Mouse (Mus musculus) intestine, postnatal 0 days (tissue): ENCODE data around the gene AC134908.4. TPM values are rescaled to one million over a fixed set of nuclear protein-coding genes. Genes with fewer than 3 reads are reported as not detected.
"Not testable (repeated sequence)": the region's sequence is repeated elsewhere in the genome, so short reads cannot be mapped to it uniquely, and the experiment has no call there.

ENCODE experiments used
- ATAC-seq: fragments of 200-750 bp; cut with Nextera tagmentation; 2 replicates; pipeline ENCODE4 v1.8.0; 2017; ENCODE audit warnings: mild to moderate bottlenecking, moderate TSS enrichment, moderate library complexity
- H3K27ac ChIP-seq: fragments of 300-500 bp; sonication (generic); 2 replicates; pipeline ENCODE4 v1.5.1; 2014; ENCODE audit warnings: mild to moderate bottlenecking, low read depth, low read length, moderate library complexity
- H3K27me3 ChIP-seq: fragments of 300-500 bp; sonication (generic); replicated peaks from 2 replicates; pipeline ENCODE4 v1.6.1; 2014; ENCODE audit warnings: low read length, mixed read lengths; ENCODE audit not compliant: control insufficient read depth, insufficient read depth
- H3K36me3 ChIP-seq: fragments of 300-500 bp; sonication (generic); 2 replicates; pipeline ENCODE4 v1.6.1; 2014; ENCODE audit warnings: mild to moderate bottlenecking, moderate library complexity; ENCODE audit not compliant: control insufficient read depth, insufficient read depth
- H3K4me1 ChIP-seq: fragments of 300-500 bp; sonication (generic); replicated peaks from 2 replicates; pipeline ENCODE4 v1.6.1; 2014; ENCODE audit warnings: antibody characterized with exemption, low read length, mixed read lengths; ENCODE audit not compliant: control insufficient read depth, insufficient read depth
- H3K4me2 ChIP-seq: fragments of 300-500 bp; sonication (generic); replicated peaks from 2 replicates; pipeline ENCODE4 v1.6.1; 2014; ENCODE audit warnings: low read depth, mild to moderate bottlenecking, moderate library complexity
- H3K4me3 ChIP-seq: fragments of 300-500 bp; sonication (generic); 2 replicates; pipeline ENCODE4 v1.5.1; 2014; ENCODE audit warnings: low read depth, low read length
- H3K9ac ChIP-seq: fragments of 300-500 bp; sonication (generic); 2 replicates; pipeline ENCODE4 v1.6.1; 2014; ENCODE audit warnings: mild to moderate bottlenecking, low read depth, low read length
- H3K9me3 ChIP-seq: fragments of 300-500 bp; sonication (generic); 2 replicates; pipeline ENCODE4 v1.6.1; 2016; ENCODE audit warnings: mixed run types; ENCODE audit not compliant: control insufficient read depth
- CTCF ChIP-seq: sonication (generic); IDR thresholded peaks from 2 replicates; pipeline ENCODE4 v1.5.1; 2016; ENCODE audit warnings: low read depth, mild to moderate bottlenecking, control low read depth, antibody characterized with exemption, moderate library complexity
- WGBS: fragments of 180-500 bp; shearing (Covaris S2); extraction: QIAGEN DNeasy Blood & Tissue Kit; methylation state at CpG from one replicate; pipeline ENCODE4 v1.1.7; 2014; 5-methylcytosine and 5-hydroxymethylcytosine counted together
- microRNA-seq: library from miRNA; unstranded; fragments of <30 nt; microRNA quantifications from one replicate; pipeline ENCODE4, GENCODE M21; 2016
- polyA plus RNA-seq: library from polyadenylated mRNA; unstranded; fragments of >200 nt; fragmentation: Nextera tagmentation; extraction: Ambion mirVana; gene quantifications from 2 replicates; pipeline ENCODE4 v1.2.1, GENCODE M21; 2015

Gene AC134908.4
- polyA plus RNA-seq, 1 experiment from 2014 or later: not detected

GRCm38 (mm10) chr17:25749314-25749713, 46.1 kb downstream of the AC134908.4 start:
- Histone ChIP-seq H3K36me3 (no peaks in the 10 kb centered on the region), H3K4me2 (no peak overlapping the region), H3K4me1 (no peaks in the 10 kb centered on the region), H3K27me3 (no peaks in the 10 kb centered on the region), H3K9ac (no peak overlapping the region), H3K27ac (no peak overlapping the region), H3K9me3 (no peaks in the 10 kb centered on the region), H3K4me3 (no peak overlapping the region)
- TF ChIP-seq CTCF: no peak
- 85% methylated on average over 6 of the region's 6 CpGs for WGBS
- ATAC-seq: no peak

- no peaks in the 10 kb centered on the region for H3K27me3 ChIP-seq
- H3K4me3 ChIP-seq: no peak overlapping the region
- no peaks in the 10 kb centered on the region for H3K36me3 ChIP-seq
- WGBS: 92% methylated on average over 4 of the region's 4 CpGs
- no peak overlapping the region for H3K27ac ChIP-seq
- no peaks in the 10 kb centered on the region for H3K4me1 ChIP-seq
- H3K4me2 ChIP-seq: no peak overlapping the region
- no peak for ATAC-seq
- no peaks in the 10 kb centered on the region for H3K9me3 ChIP-seq
- no peak overlapping the region for H3K9ac ChIP-seq
- TF ChIP-seq CTCF: no peak
These were observed 47.2 kb downstream of the AC134908.4 start for GRCm38 (mm10) chr17:25748238-25748637.

DNA sequence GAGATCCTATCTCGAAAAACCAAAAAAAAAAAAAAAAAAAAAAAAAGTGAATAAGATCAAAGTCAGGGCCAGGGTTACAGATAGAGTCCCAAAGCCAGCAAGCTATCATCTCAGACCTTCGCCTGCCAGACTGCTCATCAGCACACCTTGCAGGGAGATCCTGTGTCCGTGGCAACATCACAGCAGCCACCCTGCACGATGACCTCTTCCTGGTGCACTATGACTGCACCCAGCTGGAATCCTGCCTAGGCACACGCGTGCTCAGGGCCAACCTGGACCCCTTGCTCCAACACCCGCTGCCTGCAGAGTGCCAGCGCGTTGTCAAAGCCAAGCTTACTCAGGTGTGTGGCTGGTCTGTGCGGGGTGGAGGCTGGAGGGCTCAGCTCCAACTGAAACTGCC, 51.1 kb downstream of the AC134908.4 start:
- Histone ChIP-seq H3K4me3 (no peak overlapping the region), H3K9ac (no peak overlapping the region), H3K27me3 (no peaks in the 10 kb centered on the region), H3K27ac (no peak overlapping the region), H3K36me3 (no peaks in the 10 kb centered on the region), H3K4me1 (no peaks in the 10 kb centered on the region), H3K4me2 (no peak overlapping the region), H3K9me3 (no peaks in the 10 kb centered on the region)
- 70% methylated on average over 10 of the region's 10 CpGs for WGBS
- no peak for ATAC-seq
- TF ChIP-seq CTCF: no peak

- Histone ChIP-seq H3K27ac (no peak overlapping the region), H3K9me3 (no peaks in the 10 kb centered on the region), H3K36me3 (no peaks in the 10 kb centered on the region), H3K27me3 (no peaks in the 10 kb centered on the region), H3K4me3 (no peak overlapping the region), H3K9ac (no peak overlapping the region), H3K4me2 (no peak overlapping the region), H3K4me1 (no peaks in the 10 kb centered on the region)
- no peak for TF ChIP-seq CTCF
- 87% methylated on average over 9 of the region's 9 CpGs for WGBS
- ATAC-seq: no peak
These were observed 51.6 kb downstream of the AC134908.4 start for GRCm38 (mm10) chr17:25743831-25744230.

- not testable (repeated sequence) for H3K27me3 ChIP-seq, H3K9me3 ChIP-seq
These were observed 54.0 kb downstream of the AC134908.4 start for GRCm38 (mm10) chr17:25741471-25741870.

More at GRCm38 (mm10) chr17:25741471-25741870, 54.0 kb downstream of the AC134908.4 start:
- not testable (repeated sequence) for H3K4me3 ChIP-seq, H3K27ac ChIP-seq, H3K4me1 ChIP-seq, H3K9ac ChIP-seq, H3K4me2 ChIP-seq, ATAC-seq, H3K36me3 ChIP-seq
- WGBS: 77% methylated on average over 12 of the region's 12 CpGs

Small RNA genes within 50 kb of the gene (microRNA-seq; reads per million reads assigned to microRNA genes)
- gene Gm25083 (not detected), gene Mir3082 (not detected), gene Mir6966 (not detected)

Other genes with a start within 250 kb of the AC134908.4 start
- 1.7 and 2.5 TPM in 2 replicates for gene Sox8, start 225.0 kb downstream of the AC134908.4 start, polyA plus RNA-seq
- 16.1 and 16.5 TPM in 2 replicates for gene Lmf1, start 216.6 kb downstream of the AC134908.4 start, polyA plus RNA-seq
- 0.92 and 0.95 TPM in 2 replicates for gene Gng13, start 78.5 kb downstream of the AC134908.4 start, polyA plus RNA-seq
- gene Chtf18, start 68.2 kb downstream of the AC134908.4 start, polyA plus RNA-seq: 4.3 and 6.1 TPM in 2 replicates
- 6.7 and 7.2 TPM in 2 replicates for gene Rpusd1, start 68.0 kb downstream of the AC134908.4 start, polyA plus RNA-seq
- gene Mslnl, start 59.6 kb downstream of the AC134908.4 start, polyA plus RNA-seq: not detected in 2 replicates
- 48.2 and 57.0 TPM in 2 replicates for gene Msln, start 41.3 kb downstream of the AC134908.4 start, polyA plus RNA-seq
- gene Narfl, start 21.9 kb downstream of the AC134908.4 start, polyA plus RNA-seq: 20.2 and 21.7 TPM in 2 replicates
- 28.2 and 31.4 TPM in 2 replicates for gene Haghl, start 10.0 kb downstream of the AC134908.4 start, polyA plus RNA-seq
- 0.09 and 0.18 TPM in 2 replicates for gene Ccdc78, start 9.1 kb downstream of the AC134908.4 start, polyA plus RNA-seq
- 127 and 129 TPM in 2 replicates for gene Fam173a, start 2.8 kb downstream of the AC134908.4 start, polyA plus RNA-seq
- 21.4 and 23.5 TPM in 2 replicates for gene Metrn, start 1.5 kb upstream of the AC134908.4 start, polyA plus RNA-seq
- gene Fbxl16, start 13.4 kb upstream of the AC134908.4 start, polyA plus RNA-seq: 1.1 and 1.5 TPM in 2 replicates
- 9.6 and 10.2 TPM in 2 replicates for gene Wdr24, start 28.0 kb upstream of the AC134908.4 start, polyA plus RNA-seq
- gene Jmjd8, start 33.2 kb upstream of the AC134908.4 start, polyA plus RNA-seq: 22.7 and 23.0 TPM in 2 replicates
- 245 and 246 TPM in 2 replicates for gene Stub1, start 37.7 kb upstream of the AC134908.4 start, polyA plus RNA-seq
- gene Rhbdl1, start 41.6 kb upstream of the AC134908.4 start, polyA plus RNA-seq: 1.4 and 1.9 TPM in 2 replicates
- gene Gm20683, start 46.1 kb upstream of the AC134908.4 start, polyA plus RNA-seq: 0.54 and 0.90 TPM in 2 replicates
- gene Rhot2, start 49.2 kb upstream of the AC134908.4 start, polyA plus RNA-seq: 18.1 and 20.4 TPM in 2 replicates
- 2.5 and 2.9 TPM in 2 replicates for gene Wdr90, start 65.8 kb upstream of the AC134908.4 start, polyA plus RNA-seq
- 51.0 and 55.9 TPM in 2 replicates for gene Mcrip2, start 73.1 kb upstream of the AC134908.4 start, polyA plus RNA-seq
- gene Mettl26, start 79.4 kb upstream of the AC134908.4 start, polyA plus RNA-seq: 46.6 and 51.7 TPM in 2 replicates
- 0.14 and 0.27 TPM in 2 replicates for gene Wfikkn1, start 85.2 kb upstream of the AC134908.4 start, polyA plus RNA-seq
- 15.8 and 16.9 TPM in 2 replicates for gene Rab40c, start 124.1 kb upstream of the AC134908.4 start, polyA plus RNA-seq
- gene Pigq, start 149.3 kb upstream of the AC134908.4 start, polyA plus RNA-seq: 34.9 and 37.2 TPM in 2 replicates
- not detected in 2 replicates for gene Nhlrc4, start 149.3 kb upstream of the AC134908.4 start, polyA plus RNA-seq
- 0.05 and 0.09 TPM in 2 replicates for gene A930017K11Rik, start 156.9 kb upstream of the AC134908.4 start, polyA plus RNA-seq
- 29.5 and 37.4 TPM in 2 replicates for gene Capn15, start 190.1 kb upstream of the AC134908.4 start, polyA plus RNA-seq